Mouse (Mus musculus): Measurements from ENCODE around the gene Ankfy1. TPM values are rescaled to one million over a fixed set of nuclear protein-coding genes. Genes with fewer than 3 reads are reported as not detected.

Ankfy1 gene
- 10 to 100 TPM; 21.4 to 21.9 TPM for total RNA-seq (2021)
- long read RNA-seq, experiment 1, full-length matches to known transcripts, result 5 of 10 reads
- long read RNA-seq, experiment 1, partial matches to known transcripts, result 1 of 10 reads
- long read RNA-seq, experiment 1, other reads (novel, unspliced or antisense), result 4 of 10 reads
- long read RNA-seq, experiment 2, full-length matches to known transcripts, result 1 of 4 reads
- long read RNA-seq, experiment 2, partial matches to known transcripts, result 0 of 4 reads
- long read RNA-seq, experiment 2, other reads (novel, unspliced or antisense), result 3 of 4 reads

GRCm38 (mm10) chr11:72689551-72690510 lies at the start of gene Ankfy1:
Gene Ankfy1 (plus strand): TSS chr11:72690006.
- peak; percentile 95 to 99 for DNase-seq
- intact Hi-C loops (cut with DNase I), result loop anchor here (5.0 kb wide), 1 partner anchor 83 kb away; the partner anchor contains the start of gene Ube2g1

GRCm38 (mm10) chr11:72642730-72643129 lies 47.1 kb upstream of the Ankfy1 start:
- intact Hi-C loops (cut with DNase I), result no loop called here
- DNase-seq, result no peak

DNA sequence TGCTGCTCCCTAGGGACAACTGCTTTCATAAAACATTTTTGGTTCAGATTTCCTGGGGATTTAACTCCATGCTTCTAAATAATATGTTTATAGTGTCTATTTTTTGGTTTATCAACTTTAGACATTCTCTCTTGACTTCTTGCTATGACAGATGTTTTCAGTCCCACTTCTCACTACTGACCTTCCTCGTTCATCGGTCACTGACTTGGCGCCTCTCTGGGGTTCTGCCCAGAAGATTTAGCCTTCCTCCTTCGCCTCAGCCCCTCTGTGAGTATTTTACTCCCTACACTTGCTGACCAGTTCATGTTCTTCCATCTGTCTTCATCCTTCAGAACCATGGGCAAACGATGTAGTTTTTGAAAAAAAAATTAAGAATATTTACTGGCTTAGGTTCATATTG lies 44.4 kb upstream of the Ankfy1 start:
- DNase-seq, result peak in 1 of 2 experiments; percentile 5
- intact Hi-C loops (cut with DNase I), result no loop called here

- DNase-seq, result no peak
- intact Hi-C loops (cut with DNase I), result no loop called here
Measured at GRCm38 (mm10) chr11:72650347-72650746, 39.5 kb upstream of the Ankfy1 start.

DNA sequence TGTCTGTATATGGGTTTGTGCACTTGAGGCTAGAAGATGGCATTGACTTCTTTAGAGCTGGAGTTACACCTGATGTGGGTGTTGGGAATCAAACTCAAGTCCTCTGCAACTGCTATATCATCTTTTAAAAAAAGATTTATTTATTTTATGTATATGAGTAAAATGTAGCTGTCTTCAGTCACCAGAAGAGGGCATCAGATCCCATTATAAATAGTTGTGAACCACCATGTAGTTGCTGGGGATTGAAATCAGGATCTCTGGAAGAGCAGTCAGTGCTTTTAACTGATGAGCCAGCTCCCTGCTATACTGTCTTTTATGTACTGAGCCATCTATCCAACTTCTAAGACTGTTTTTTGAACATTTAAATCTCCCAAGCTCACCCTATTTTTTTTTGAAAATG lies 29.9 kb upstream of the Ankfy1 start:
- DNase-seq, result no peak
- intact Hi-C loops (cut with DNase I), result loop anchor here (5.0 kb wide), 1 partner anchor 57 kb away; no protein-coding TSS in a partner anchor

- DNase-seq, result no peak
- intact Hi-C loops (cut with DNase I), result loop anchor here (5.0 kb wide), 1 partner anchor 57 kb away; no protein-coding TSS in a partner anchor
Measured at GRCm38 (mm10) chr11:72660359-72660758, 29.4 kb upstream of the Ankfy1 start.

GRCm38 (mm10) chr11:72664641-72665040 lies 25.2 kb upstream of the Ankfy1 start:
- intact Hi-C loops (cut with DNase I), result loop anchor here (5.0 kb wide), 1 partner anchor 53 kb away; no protein-coding TSS in a partner anchor
- no peak for DNase-seq

- DNase-seq, result no peak
- intact Hi-C loops (cut with DNase I), result no loop called here
Measured at GRCm38 (mm10) chr11:72670634-72671033, 19.2 kb upstream of the Ankfy1 start.

GRCm38 (mm10) chr11:72671294-72671988 lies 18.4 kb upstream of the Ankfy1 start:
- intact Hi-C loops (cut with DNase I), result no loop called here
- DNase-seq, result no peak

- intact Hi-C loops (cut with DNase I), result no loop called here
- no peak for DNase-seq
Measured at GRCm38 (mm10) chr11:72672438-72672837, 17.4 kb upstream of the Ankfy1 start.

- DNase-seq, result no peak
- intact Hi-C loops (cut with DNase I), result no loop called here
Measured at GRCm38 (mm10) chr11:72675280-72675679, 14.5 kb upstream of the Ankfy1 start.

- DNase-seq, result no peak
- intact Hi-C loops (cut with DNase I), result no loop called here
Measured at GRCm38 (mm10) chr11:72680726-72681125, 9.1 kb upstream of the Ankfy1 start.

DNA sequence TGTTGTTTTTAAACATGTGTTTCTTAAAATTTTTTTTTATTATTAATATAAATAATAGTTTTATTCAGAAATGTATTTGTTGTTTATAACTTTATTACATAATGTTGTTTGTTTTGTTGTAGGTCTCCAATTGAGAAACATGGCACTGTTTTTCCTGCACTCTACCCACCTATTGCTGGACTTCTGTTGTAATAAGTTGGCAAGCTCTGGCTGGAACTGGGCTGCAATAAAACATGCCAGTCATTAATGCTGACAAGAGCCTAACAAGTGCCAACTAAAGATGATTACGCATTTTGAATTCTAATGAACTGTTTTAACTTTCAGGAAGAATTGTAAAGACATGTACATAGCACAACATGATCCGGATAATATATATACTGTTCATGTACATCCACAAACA lies 6.4 kb upstream of the Ankfy1 start:
- intact Hi-C loops (cut with DNase I), result no loop called here
- no peak for DNase-seq

GRCm38 (mm10) chr11:72686697-72687096 lies 3.1 kb upstream of the Ankfy1 start:
- DNase-seq, result no peak
- intact Hi-C loops (cut with DNase I), result no loop called here

- DNase-seq, result peak in 1 of 2 experiments; percentile 7
Measured at GRCm38 (mm10) chr11:72688242-72688641, 1.6 kb upstream of the Ankfy1 start.

GRCm38 (mm10) chr11:72689115-72689514 lies 691 bp upstream of the Ankfy1 start:
- intact Hi-C loops (cut with DNase I), result no loop called here
- DNase-seq, result no peak

More at GRCm38 (mm10) chr11:72688242-72688641, 1.6 kb upstream of the Ankfy1 start:
- intact Hi-C loops (cut with DNase I), result no loop called here

DNA sequence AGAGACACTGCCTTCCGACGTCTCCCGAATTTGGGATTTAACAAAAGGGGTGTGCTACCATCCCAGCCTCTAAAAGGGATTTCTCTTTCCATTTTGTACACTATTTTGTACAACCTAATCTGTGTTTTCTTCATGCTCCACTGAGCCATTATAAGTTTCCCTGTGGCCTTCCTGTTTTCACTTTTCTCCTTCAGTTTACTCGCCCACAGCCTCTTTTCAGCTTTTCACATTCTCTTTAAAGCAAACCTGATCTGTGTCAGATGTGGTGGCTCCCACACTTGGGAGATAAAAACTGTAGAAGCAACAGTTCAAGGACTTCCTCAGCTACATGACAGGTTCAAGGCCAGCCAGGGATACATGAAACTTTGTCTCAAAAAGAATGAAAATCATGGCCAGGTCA lies 2.5 kb downstream of the Ankfy1 start:
- no peak for DNase-seq
- intact Hi-C loops (cut with DNase I), result loop anchor here (5.0 kb wide), 1 partner anchor 85 kb away; the partner anchor contains the start of gene Ube2g1

GRCm38 (mm10) chr11:72695025-72695424 lies 5.2 kb downstream of the Ankfy1 start:
- intact Hi-C loops (cut with DNase I), result no loop called here
- DNase-seq, result no peak

DNA sequence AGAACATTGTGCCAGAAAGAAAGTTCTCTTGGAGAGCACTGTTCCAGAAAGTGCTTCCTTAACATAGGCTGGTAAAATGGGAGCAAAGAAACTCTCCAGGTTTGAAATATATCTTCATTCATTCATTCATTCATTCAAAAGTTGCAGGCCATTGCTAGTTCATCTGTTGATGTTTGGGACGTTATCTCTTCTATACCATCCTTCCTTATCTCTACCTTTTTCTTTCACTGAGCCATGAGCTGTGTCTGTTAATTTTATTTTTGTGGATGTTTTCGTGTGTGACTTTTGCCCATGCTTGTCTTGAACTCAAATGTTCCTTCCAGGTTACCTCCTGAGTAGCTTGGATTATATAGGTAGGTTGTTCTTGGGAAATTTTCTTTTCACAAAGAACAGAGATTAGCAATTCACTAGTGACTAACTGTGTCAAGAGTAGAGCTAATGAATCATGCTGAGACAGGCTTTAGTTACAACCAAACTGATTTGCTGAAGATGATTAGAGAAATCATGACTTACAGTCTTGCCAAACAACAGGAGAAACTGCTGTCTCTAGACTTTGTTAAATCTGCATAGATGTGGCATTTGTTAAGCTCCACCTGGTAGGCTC lies 6.7 kb downstream of the Ankfy1 start:
- no peak for DNase-seq
- intact Hi-C loops (cut with DNase I), result no loop called here

GRCm38 (mm10) chr11:72697323-72697722 lies 7.5 kb downstream of the Ankfy1 start:
- DNase-seq, result no peak
- intact Hi-C loops (cut with DNase I), result no loop called here
